Mouse (Mus musculus) erythroblast, embryonic 14.5 days (primary cell): ENCODE data around the gene Ppp6r2. TPM values are rescaled to one million over a fixed set of nuclear protein-coding genes. Genes with fewer than 3 reads are reported as not detected.
A peak's percentile ranks its signal among the peaks of the same experiment; 100 is the strongest.

Experiments used
- H3K27me3 ChIP-seq: 2 replicates; pipeline ENCODE4 v1.6.1; 2012; ENCODE audit warnings: inconsistent platforms; ENCODE audit not compliant: control insufficient read depth
- H3K36me3 ChIP-seq: 2 replicates; pipeline ENCODE4 v1.6.1; 2012; ENCODE audit warnings: mild to moderate bottlenecking, inconsistent platforms; ENCODE audit not compliant: control insufficient read depth
- H3K4me1 ChIP-seq: 2 replicates; pipeline ENCODE4 v1.6.1; 2012; ENCODE audit warnings: inconsistent platforms; ENCODE audit not compliant: control insufficient read depth
- H3K4me3 ChIP-seq: replicated peaks from 2 replicates; pipeline ENCODE3; 2012; ENCODE audit warnings: moderate library complexity, mild to moderate bottlenecking, inconsistent platforms
- H3K9me3 ChIP-seq: 2 replicates; pipeline ENCODE4 v1.6.1; 2012; ENCODE audit warnings: low read length, inconsistent platforms, mixed read lengths; ENCODE audit not compliant: control insufficient read depth
- GATA1 ChIP-seq: IDR thresholded peaks from 2 replicates; pipeline ENCODE4 v1.6.1; 2012; ENCODE audit warnings: low read length, inconsistent platforms, mixed read lengths
- TAL1 ChIP-seq: IDR thresholded peaks from 3 replicates; pipeline ENCODE4 v1.6.1; 2012; ENCODE audit warnings: low read length, inconsistent platforms, mixed read lengths
- polyA plus RNA-seq: library from polyadenylated mRNA; stranded (reverse); fragments of >175 nt; gene quantifications from 2 replicates; pipeline ENCODE4 v1.2.3, GENCODE M21; 2012

Gene Ppp6r2
- polyA plus RNA-seq, 1 experiment, result 14.5 TPM

DNA sequence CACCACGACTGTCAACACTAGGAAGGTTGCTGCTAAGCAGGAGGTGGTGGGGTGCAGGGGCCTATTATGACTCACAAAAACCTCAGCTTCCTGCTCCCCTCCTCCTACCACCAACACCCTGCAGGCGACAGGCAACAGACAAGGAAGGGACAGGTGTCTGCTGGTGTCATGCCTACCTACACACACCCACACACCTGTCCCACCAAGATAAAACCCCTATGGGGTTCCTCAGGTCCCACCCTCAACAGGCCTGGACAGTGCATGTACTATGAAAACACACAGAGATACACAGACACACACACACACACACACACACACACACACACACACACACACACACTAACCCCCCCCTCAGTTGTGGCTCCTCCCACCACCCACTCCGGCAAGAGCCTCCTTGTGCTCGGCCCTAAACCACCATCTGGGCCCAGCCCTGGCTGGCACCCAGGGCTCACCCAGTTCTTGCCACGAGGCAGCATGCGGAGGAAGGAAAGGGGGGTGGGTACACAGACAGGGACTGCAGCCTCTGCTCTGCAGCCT is 98.7 kb downstream of the Ppp6r2 start:
- Histone ChIP-seq H3K9me3 (no peaks in the 10 kb centered on the region), H3K36me3 (peaks cover 49% of the 10 kb centered on the region), H3K4me3 (no peak overlapping the region), H3K27me3 (no peaks in the 10 kb centered on the region), H3K4me1 (peaks cover 65% of the 10 kb centered on the region)
- TF ChIP-seq GATA1, result no peak
- no peak for TF ChIP-seq TAL1

DNA sequence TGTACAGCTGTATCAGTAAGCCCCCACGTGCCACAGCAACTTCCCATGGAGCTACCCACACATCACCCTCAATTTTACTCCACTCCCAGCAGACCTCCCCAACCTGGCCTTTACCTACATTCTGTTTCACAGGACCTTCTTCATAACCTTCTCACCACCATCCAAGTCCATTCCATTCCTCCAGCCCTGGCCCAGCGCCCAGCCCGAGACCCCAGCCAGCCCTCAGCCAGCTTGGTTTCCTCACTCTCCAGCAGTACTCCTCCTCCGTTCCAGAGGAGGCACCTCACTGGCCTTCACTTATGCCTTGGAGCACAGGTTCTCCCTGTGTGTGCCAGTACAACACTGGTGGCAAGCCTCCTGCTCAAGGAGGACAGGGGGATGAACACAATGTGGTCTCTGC is 102.0 kb downstream of the Ppp6r2 start:
- Histone ChIP-seq H3K27me3 (no peaks in the 10 kb centered on the region), H3K4me1 (peaks cover 68% of the 10 kb centered on the region), H3K9me3 (no peaks in the 10 kb centered on the region), H3K36me3 (peaks cover 16% of the 10 kb centered on the region), H3K4me3 (peak overlapping the region; percentile 70)
- TF ChIP-seq GATA1, result no peak
- no peak for TF ChIP-seq TAL1

DNA sequence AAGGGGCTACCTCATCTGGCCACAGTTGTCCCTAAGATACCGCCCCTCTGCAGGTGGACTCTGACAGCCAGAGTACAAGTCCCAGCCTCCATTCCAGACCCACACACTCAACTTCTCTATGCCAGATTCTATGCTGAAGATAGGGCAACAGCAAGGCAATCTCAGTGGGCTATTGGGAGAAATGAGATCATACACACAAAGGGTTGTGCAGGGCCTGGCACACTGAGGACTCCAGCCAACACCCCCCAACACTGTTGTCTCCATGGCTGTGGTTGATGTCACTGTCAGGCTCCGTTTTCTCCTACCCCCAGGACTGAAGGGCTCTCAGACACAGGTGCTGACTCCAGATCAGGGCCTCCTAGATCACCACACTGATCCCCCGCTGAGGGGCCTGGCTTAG is 102.8 kb downstream of the Ppp6r2 start:
- Histone ChIP-seq H3K27me3 (no peaks in the 10 kb centered on the region), H3K4me1 (peaks cover 62% of the 10 kb centered on the region), H3K9me3 (no peaks in the 10 kb centered on the region), H3K4me3 (peak overlapping the region; percentile 70), H3K36me3 (peaks cover 16% of the 10 kb centered on the region)
- TF ChIP-seq GATA1 (no peak), TAL1 (no peak)

DNA sequence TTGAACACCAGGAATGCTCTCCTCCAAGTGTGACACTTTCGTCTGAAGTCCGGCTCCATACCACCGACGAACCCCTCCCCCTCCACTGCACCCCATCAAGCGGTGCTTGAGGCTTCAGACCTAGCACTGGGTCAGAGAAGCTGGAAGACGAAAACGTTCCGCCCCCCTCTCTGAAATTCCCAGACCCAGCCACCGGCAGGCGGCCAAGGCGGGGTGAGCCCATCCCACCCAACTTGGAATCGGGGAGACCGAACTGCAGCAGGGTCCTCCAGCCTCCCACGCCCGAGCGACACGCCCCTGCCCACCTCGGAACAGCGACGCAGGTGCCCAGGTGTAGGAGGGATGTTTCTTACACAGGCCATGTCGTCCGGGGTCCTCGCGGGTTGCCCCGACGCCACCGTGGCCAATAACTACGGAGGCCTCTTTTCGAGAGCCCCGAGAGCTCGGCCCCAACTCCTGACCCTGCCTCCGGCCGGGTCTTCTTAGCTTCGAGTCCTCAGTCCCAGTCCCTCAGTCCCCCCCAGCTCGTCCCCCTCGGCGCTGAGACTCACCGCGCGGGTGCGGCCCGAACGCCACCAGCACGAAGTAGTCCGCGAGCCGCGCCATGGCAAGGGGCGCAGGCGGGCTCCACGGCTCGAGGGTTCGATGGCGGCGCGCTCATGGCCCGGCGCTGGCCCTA is 103.3 kb downstream of the Ppp6r2 start:
- peak overlapping the region; percentile 70 for H3K4me3 ChIP-seq
- TF ChIP-seq GATA1, result no peak
- TF ChIP-seq TAL1, result no peak
- no peaks in the 10 kb centered on the region for H3K27me3 ChIP-seq
- peaks cover 57% of the 10 kb centered on the region for H3K4me1 ChIP-seq
- H3K9me3 ChIP-seq, result no peaks in the 10 kb centered on the region
- peaks cover 16% of the 10 kb centered on the region for H3K36me3 ChIP-seq

DNA sequence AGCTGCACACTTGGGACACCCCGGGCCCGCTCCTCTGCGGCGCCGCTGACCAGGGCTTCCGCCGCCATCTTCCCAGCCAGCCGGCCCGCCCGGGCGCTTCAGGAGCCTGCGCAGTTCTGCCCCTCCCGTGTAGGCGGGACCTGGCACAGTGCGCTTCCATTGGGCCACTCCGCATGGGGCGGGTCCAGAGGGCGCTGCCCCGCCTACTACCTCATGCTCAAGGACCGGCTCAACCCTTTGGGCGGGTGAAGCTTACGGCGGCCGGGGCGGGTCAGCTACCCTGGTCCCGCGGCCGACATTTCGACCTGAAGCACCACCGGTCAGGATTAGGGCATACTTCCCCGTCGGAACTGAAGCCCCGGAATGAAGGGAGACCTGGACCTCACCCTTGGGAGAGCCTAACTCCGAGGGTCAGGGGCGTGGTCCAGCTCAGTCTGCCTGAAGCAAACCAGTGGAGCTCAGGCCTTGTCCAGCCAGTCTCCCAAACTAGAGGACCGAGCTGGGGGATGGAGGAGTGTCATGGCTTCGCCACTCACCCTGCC is 103.9 kb downstream of the Ppp6r2 start, which contains the start of gene Sbf1:
Gene Sbf1 (minus strand): TSS at position 122 of the 542 bp plus-strand sequence.
- peaks cover 13% of the 10 kb centered on the region for H3K36me3 ChIP-seq
- H3K4me1 ChIP-seq, result peaks cover 51% of the 10 kb centered on the region
- H3K9me3 ChIP-seq, result no peaks in the 10 kb centered on the region
- H3K27me3 ChIP-seq, result no peaks in the 10 kb centered on the region
- peak within 1 kb of the TSS; percentile 70 for H3K4me3 ChIP-seq
- TF ChIP-seq TAL1, result no peak
- no peak for TF ChIP-seq GATA1

DNA sequence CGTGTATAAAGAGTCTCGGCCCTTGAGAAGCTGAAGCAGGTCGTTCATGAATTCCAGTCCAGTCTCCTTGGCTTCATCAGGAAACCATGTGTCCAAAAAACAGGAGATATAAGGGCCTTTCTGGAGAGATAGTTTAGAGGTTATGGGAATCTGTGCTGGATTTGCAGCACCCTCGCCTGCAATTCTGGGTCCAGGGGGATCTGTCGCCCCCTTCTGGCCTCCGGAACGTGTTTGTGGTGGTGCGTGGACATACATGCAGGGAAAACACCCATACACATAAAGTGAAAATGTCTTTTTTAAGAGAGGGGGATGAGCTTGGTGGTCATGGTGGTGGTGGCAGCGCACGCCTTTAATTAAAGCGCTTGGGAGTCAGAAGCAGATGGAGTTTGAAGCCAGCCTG is 104.8 kb downstream of the Ppp6r2 start:
- H3K4me3 ChIP-seq, result peak overlapping the region; percentile 70
- H3K36me3 ChIP-seq, result peaks cover 13% of the 10 kb centered on the region
- H3K4me1 ChIP-seq, result peaks cover 50% of the 10 kb centered on the region
- TF ChIP-seq GATA1 (no peak), TAL1 (no peak)
- H3K27me3 ChIP-seq, result 0 out of 2 replicates have a peak, but pooled peaks cover 3% of the 10 kb centered on the region
- no peaks in the 10 kb centered on the region for H3K9me3 ChIP-seq

DNA sequence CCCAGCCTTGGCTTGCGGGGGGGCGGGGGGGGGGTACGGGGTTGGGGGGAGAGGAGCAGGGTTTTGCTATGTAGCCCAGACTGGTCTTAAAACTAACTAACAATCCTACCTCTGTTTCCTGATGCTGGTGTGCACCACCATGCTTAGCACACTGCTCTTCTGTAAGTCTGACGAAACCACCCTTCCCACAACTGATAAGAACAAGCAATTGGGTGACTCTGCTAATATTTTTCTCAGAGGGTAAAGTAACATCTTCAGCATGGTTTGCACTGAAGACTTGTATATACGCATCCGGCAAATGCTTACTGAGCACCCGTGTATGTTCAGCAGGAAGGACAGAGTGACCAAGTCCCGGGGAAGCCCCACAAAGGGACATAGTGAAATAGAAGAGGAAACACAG is 109.9 kb downstream of the Ppp6r2 start:
- H3K36me3 ChIP-seq, result no peaks in the 10 kb centered on the region
- H3K4me1 ChIP-seq, result peaks cover 25% of the 10 kb centered on the region
- peaks cover 27% of the 10 kb centered on the region for H3K27me3 ChIP-seq
- TF ChIP-seq GATA1, result peak; percentile 28; the same call in 1 of the 2 replicates
- no peak for TF ChIP-seq TAL1
- no peak overlapping the region for H3K4me3 ChIP-seq
- H3K9me3 ChIP-seq, result no peaks in the 10 kb centered on the region

DNA sequence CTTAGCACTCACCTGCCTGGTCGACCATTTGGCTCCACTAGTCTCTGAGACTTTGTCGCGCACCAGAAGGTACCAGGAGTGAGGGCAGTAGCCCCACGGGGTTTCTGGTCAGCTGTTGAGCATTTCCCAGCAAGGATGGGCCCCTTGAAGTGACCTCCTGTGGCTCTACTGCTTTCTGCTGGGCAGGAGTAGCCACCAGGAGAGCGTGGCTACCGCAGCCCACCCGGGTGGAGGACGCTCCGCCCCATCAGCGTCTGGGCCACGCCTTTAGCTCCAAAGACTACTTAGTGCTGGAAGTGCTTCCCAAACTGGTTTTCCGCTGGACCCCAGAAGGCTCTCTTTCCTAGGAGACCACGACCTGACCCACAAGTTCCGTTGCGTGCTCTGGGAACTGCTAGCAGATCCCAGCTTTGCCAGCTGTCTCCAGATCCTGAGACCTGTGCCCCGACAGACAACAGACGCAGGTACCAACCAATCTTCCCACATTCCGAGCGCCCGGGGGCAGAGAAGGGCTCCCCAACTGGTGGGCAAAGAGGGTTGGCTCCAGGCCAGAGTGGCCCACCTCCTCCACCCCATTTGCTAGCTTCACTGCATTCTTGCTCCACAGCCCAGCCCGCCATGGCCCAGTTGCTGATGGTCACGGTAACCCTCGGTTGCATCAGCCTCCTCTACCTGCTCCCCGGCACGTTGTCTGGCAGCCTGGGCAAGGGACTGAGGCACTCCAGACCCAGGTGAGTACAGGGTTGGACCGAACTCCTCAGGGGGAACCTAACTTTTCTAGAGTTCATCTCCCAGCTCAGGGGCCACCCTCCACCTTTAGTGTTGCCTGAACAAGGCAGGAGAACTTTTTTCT is 111.5 kb downstream of the Ppp6r2 start, which contains the start of gene Adm2:
Gene Adm2 (plus strand): TSS at position 51 of the 853 bp plus-strand sequence.
- no peaks in the 10 kb centered on the region for H3K9me3 ChIP-seq
- TF ChIP-seq GATA1 (no peak), TAL1 (no peak)
- no peaks in the 10 kb centered on the region for H3K36me3 ChIP-seq
- H3K27me3 ChIP-seq, result peaks cover 29% of the 10 kb centered on the region
- peaks cover 25% of the 10 kb centered on the region for H3K4me1 ChIP-seq
- peak within 1 kb of the TSS; percentile 63 for H3K4me3 ChIP-seq

DNA sequence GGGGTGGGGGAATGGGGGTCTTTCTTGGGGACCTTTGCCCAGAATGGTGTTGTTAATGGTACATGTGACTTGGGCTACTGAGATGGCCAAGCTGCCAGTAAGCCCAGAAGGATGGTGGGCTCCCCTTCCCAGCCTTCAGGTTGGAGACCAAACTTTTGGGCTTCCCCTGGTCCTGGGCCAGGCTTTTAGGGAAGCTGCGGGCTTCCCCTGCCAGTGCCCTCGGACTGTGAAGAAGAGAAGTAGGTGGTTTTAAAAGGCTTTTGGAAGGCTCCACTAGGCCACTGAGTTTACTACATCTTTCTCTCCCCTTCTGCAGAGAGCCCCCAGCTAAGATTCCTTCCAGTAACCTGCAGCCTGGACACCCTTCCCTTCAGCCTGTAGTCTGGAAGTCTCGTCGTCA is 112.3 kb downstream of the Ppp6r2 start:
- no peak for TF ChIP-seq TAL1
- no peak for TF ChIP-seq GATA1
- H3K36me3 ChIP-seq, result no peaks in the 10 kb centered on the region
- peaks cover 25% of the 10 kb centered on the region for H3K4me1 ChIP-seq
- H3K27me3 ChIP-seq, result peaks cover 29% of the 10 kb centered on the region
- peak overlapping the region; percentile 63 for H3K4me3 ChIP-seq
- H3K9me3 ChIP-seq, result no peaks in the 10 kb centered on the region
